28 mouse cellular contexts compared by ENCODE assay signal in the genomic region with DNA sequence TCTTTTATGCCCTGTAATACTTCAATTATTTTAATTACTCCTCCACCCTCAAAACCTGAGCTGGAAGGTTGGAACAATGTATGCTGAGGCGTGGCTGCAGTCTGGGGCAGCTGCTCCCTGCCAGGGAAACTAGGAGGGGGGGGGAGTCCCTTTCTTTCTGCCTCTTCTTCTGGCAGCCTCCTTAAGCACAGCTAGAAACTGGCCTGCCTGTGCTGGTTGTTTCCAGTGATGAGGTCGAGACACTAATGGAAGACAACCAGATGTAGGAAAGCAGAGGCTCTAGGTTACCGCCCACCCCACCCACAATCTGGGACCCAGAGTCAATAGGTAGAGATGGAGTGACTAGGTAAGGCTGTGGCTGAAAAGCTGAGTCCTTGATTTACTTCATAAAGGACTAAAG. TPM values are rescaled to one million over a fixed set of nuclear protein-coding genes. Genes with fewer than 3 reads are reported as not detected.
A peak's percentile ranks its signal among the peaks of the same experiment; 100 is the strongest.
DNase-seq lines count a peak whose midpoint lies in the region; ATAC-seq and TF ChIP-seq lines count a peak whose summit lies in the region.
"Had no signal": no experiment of that assay in that cellular context is flagged by ENCODE, and none has a peak within 500 bp of the region (broad histone marks: within the 10 kb centered on the region; RNA-seq: fewer than 3 reads in every experiment).

No protein-coding gene starts in this region.

- no peak for TF ChIP-seq EP300 in MEL (IDR thresholded peaks at IDR 0.05; ENCODE audit: low read depth in 1 of 2, low read length in 2 of 2)

- H3K4me2 ChIP-seq in kidney, embryonic 15.5 days, result no peak overlapping the region
- no peak overlapping the region for H3K4me2 ChIP-seq in stomach, embryonic 15.5 days
- no peak overlapping the region for H3K4me2 ChIP-seq in forebrain, embryonic 11.5 days (ENCODE audit: low read depth, low read length, severe bottlenecking)
- H3K4me2 ChIP-seq: forebrain, embryonic 12.5 days; hindbrain, embryonic 15.5 days; limb, embryonic 12.5 days; liver, embryonic 13.5 days; lung, embryonic 14.5 days; midbrain, embryonic 15.5 days; neural tube, embryonic 15.5 days had no signal

- H3K79me2 ChIP-seq in MEL (ENCODE audit: control insufficient read depth, insufficient read depth, low read length, poor library complexity), result no peaks in the 10 kb centered on the region

- TF ChIP-seq RAD21 in MEL (IDR thresholded peaks at IDR 0.05; ENCODE audit: low read depth, low read length), result no peak

- H3K9me3 ChIP-seq in kidney, embryonic 15.5 days (replicated peaks), result no peaks in the 10 kb centered on the region
- H3K9me3 ChIP-seq in MEL (replicated peaks; ENCODE audit: insufficient read depth, low read length), result no peaks in the 10 kb centered on the region
- H3K9me3 ChIP-seq in embryonic facial prominence, embryonic 10.5 days, result no peaks in the 10 kb centered on the region
- no peaks in the 10 kb centered on the region for H3K9me3 ChIP-seq in stomach, embryonic 15.5 days
- no peaks in the 10 kb centered on the region for H3K9me3 ChIP-seq in forebrain, embryonic 11.5 days (ENCODE audit: control insufficient read depth, low read length)
- H3K9me3 ChIP-seq: forebrain, embryonic 12.5 days; hindbrain, embryonic 15.5 days; limb, embryonic 12.5 days; liver, embryonic 13.5 days; midbrain, embryonic 15.5 days; neural tube, embryonic 15.5 days had no signal

- TF ChIP-seq CTCF in MEL (IDR thresholded peaks at IDR 0.05 in 2 of 3, conservative IDR thresholded peaks at IDR 0.05 in 1 of 3; ENCODE audit: control insufficient read depth in 1 of 3, insufficient read depth in 1 of 3, low read depth in 2 of 3, low read length in 3 of 3, poor library complexity in 1 of 3, severe bottlenecking in 1 of 3), result no peak

- H3K4me3 ChIP-seq in kidney, embryonic 15.5 days (replicated peaks), result no peak overlapping the region
- no peak overlapping the region for H3K4me3 ChIP-seq in MEL (ENCODE audit: control insufficient read depth in 1 of 2, insufficient read depth in 1 of 2, low read depth in 2 of 2, low read length in 2 of 2)
- H3K4me3 ChIP-seq in embryonic facial prominence, embryonic 10.5 days, result no peak overlapping the region
- no peak overlapping the region for H3K4me3 ChIP-seq in stomach, embryonic 15.5 days (replicated peaks)
- no peak overlapping the region for H3K4me3 ChIP-seq in forebrain, embryonic 11.5 days (ENCODE audit: low read depth, low read length)
- H3K4me3 ChIP-seq: forebrain, embryonic 12.5 days; hindbrain, embryonic 15.5 days; limb, embryonic 12.5 days; liver, embryonic 13.5 days; midbrain, embryonic 15.5 days; neural tube, embryonic 15.5 days had no signal

- DNase-seq in kidney, adult 9 months, result no peak
- DNase-seq in MEL (ENCODE audit: low read depth, low spot score), result no peak
- no peak for DNase-seq in embryonic facial prominence, embryonic 10.5 days (ENCODE audit: low spot score)
- no peak for DNase-seq in forebrain, embryonic 11.5 days (ENCODE audit: low spot score)
- DNase-seq in urinary bladder, adult 18-20 months (ENCODE audit: low spot score in 2 of 2), result no peak
- DNase-seq in gastrocnemius, postnatal 10 days, result no peak
- DNase-seq: cerebellum, adult 9-11 months; gastrocnemius, postnatal 14 days; heart, adult 18-20 months; heart, postnatal 4 days; kidney, adult 18-20 months; kidney, postnatal 4 days; layer of hippocampus, adult 9-11 months; liver, embryonic 13.5 days; lung, embryonic 14.5 days; lung, postnatal 36 days; right cerebral cortex, postnatal 25 days; thymus, postnatal 25 days had no signal

- WGBS in kidney, embryonic 15.5 days, result 42% methylated on average over 3 of the region's 3 CpGs
- 48% methylated on average over 3 of the region's 3 CpGs for WGBS in embryonic facial prominence, embryonic 10.5 days
- WGBS in stomach, embryonic 15.5 days, result 53% methylated on average over 3 of the region's 3 CpGs
- WGBS in forebrain, embryonic 11.5 days, result 25% methylated on average over 3 of the region's 3 CpGs

- peaks cover 25% of the 10 kb centered on the region for H3K4me1 ChIP-seq in kidney, embryonic 15.5 days
- peaks cover 17 to 39% of the 10 kb centered on the region in 2 experiments for H3K4me1 ChIP-seq in MEL (ENCODE audit: control insufficient read depth in 1 of 2, insufficient read depth in 2 of 2, low read length in 2 of 2)
- peaks cover 26% of the 10 kb centered on the region for H3K4me1 ChIP-seq in embryonic facial prominence, embryonic 10.5 days
- H3K4me1 ChIP-seq in stomach, embryonic 15.5 days, result no peaks in the 10 kb centered on the region
- no peaks in the 10 kb centered on the region; the same call in 1 of the 2 replicates for H3K4me1 ChIP-seq in forebrain, embryonic 11.5 days (replicated peaks; ENCODE audit: control insufficient read depth, insufficient read depth, low read length)

- no peak for ATAC-seq in kidney, embryonic 15.5 days (replicated peaks; ENCODE audit: low FRiP score)
- ATAC-seq in stomach, embryonic 15.5 days (ENCODE audit: insufficient read depth, low FRiP score, low read depth), result peak; percentile 12; the same call in 1 of the 2 replicates
- no peak for ATAC-seq in forebrain, embryonic 11.5 days (replicated peaks; ENCODE audit: low FRiP score)
- ATAC-seq: midbrain, embryonic 15.5 days; Patski had no signal

- no peak for TF ChIP-seq POLR2A in MEL (IDR thresholded peaks at IDR 0.05; ENCODE audit: control insufficient read depth in 1 of 2, insufficient read depth in 1 of 2, low read depth in 1 of 2, low read length in 2 of 2, poor library complexity in 1 of 2)

- H3K9ac ChIP-seq in kidney, embryonic 15.5 days, result no peak overlapping the region
- H3K9ac ChIP-seq in MEL (ENCODE audit: control insufficient read depth, low read depth, low read length, poor library complexity, severe bottlenecking), result no peak overlapping the region
- no peak overlapping the region for H3K9ac ChIP-seq in stomach, embryonic 15.5 days
- H3K9ac ChIP-seq in forebrain, embryonic 11.5 days (ENCODE audit: low read length), result no peak overlapping the region
- H3K9ac ChIP-seq: forebrain, embryonic 12.5 days; hindbrain, embryonic 15.5 days; limb, embryonic 12.5 days; liver, embryonic 13.5 days; lung, embryonic 14.5 days; midbrain, embryonic 15.5 days; neural tube, embryonic 15.5 days had no signal

- H3K27me3 ChIP-seq in kidney, embryonic 15.5 days, result peaks cover 24% of the 10 kb centered on the region; the same call in 1 of the 2 replicates
- H3K27me3 ChIP-seq in MEL (ENCODE audit: control insufficient read depth in 1 of 2, insufficient read depth in 2 of 2, low read length in 2 of 2), result no peaks in the 10 kb centered on the region
- H3K27me3 ChIP-seq in embryonic facial prominence, embryonic 10.5 days (replicated peaks; ENCODE audit: low read depth, poor library complexity, severe bottlenecking), result peaks cover 45% of the 10 kb centered on the region
- no peaks in the 10 kb centered on the region for H3K27me3 ChIP-seq in stomach, embryonic 15.5 days (replicated peaks)
- H3K27me3 ChIP-seq in forebrain, embryonic 11.5 days (ENCODE audit: control insufficient read depth, insufficient read depth, low read length), result peaks cover 8% of the 10 kb centered on the region
- H3K27me3 ChIP-seq: Patski had no signal

- H3K36me3 ChIP-seq in kidney, embryonic 15.5 days, result no peaks in the 10 kb centered on the region
- H3K36me3 ChIP-seq in MEL (ENCODE audit: control insufficient read depth in 1 of 2, insufficient read depth in 2 of 2, low read length in 2 of 2), result peaks cover 0 to 37% of the 10 kb centered on the region in 2 experiments; a peak in 2 of 4 replicates
- H3K36me3 ChIP-seq in embryonic facial prominence, embryonic 10.5 days (replicated peaks), result no peaks in the 10 kb centered on the region
- H3K36me3 ChIP-seq in stomach, embryonic 15.5 days, result no peaks in the 10 kb centered on the region
- H3K36me3 ChIP-seq in forebrain, embryonic 11.5 days (ENCODE audit: control insufficient read depth, insufficient read depth, low read length), result no peaks in the 10 kb centered on the region
- H3K36me3 ChIP-seq: forebrain, embryonic 12.5 days; hindbrain, embryonic 15.5 days; limb, embryonic 12.5 days; liver, embryonic 13.5 days; midbrain, embryonic 15.5 days; neural tube, embryonic 15.5 days had no signal

- H3K27ac ChIP-seq in kidney, embryonic 15.5 days, result 0 out of 2 replicates have a peak overlapping the region, but pooled peaks have one; percentile 9
- H3K27ac ChIP-seq in MEL (ENCODE audit: control insufficient read depth, low read depth, low read length), result no peak overlapping the region
- 0 out of 2 replicates have a peak overlapping the region, but pooled peaks have one; percentile 4 for H3K27ac ChIP-seq in embryonic facial prominence, embryonic 10.5 days (replicated peaks)
- peak overlapping the region; percentile 65 for H3K27ac ChIP-seq in stomach, embryonic 15.5 days
- H3K27ac ChIP-seq in forebrain, embryonic 11.5 days (ENCODE audit: low read depth, low read length), result no peak overlapping the region
- H3K27ac ChIP-seq: forebrain, embryonic 12.5 days; hindbrain, embryonic 15.5 days; limb, embryonic 12.5 days; liver, embryonic 13.5 days; midbrain, embryonic 15.5 days; neural tube, embryonic 15.5 days had no signal

RNA-seq across cellular contexts. Expression of gene Ankrd35, which starts 5.8 kb away (rescaled TPM):
- polyA plus RNA-seq in kidney, embryonic 15.5 days (2015; fragmentation: Nextera tagmentation; extraction: Ambion mirVana), result 0.86 and 1.1 TPM in 2 replicates
- total RNA-seq in MEL (2012; rRNA removed), result 0.46 and 0.62 TPM in 2 replicates
- polyA plus RNA-seq in MEL (2012; ENCODE audit: insufficient read depth in 1 of 2, insufficient read length in 2 of 2, low read depth in 1 of 2, low replicate concordance in 2 of 2, missing spikeins in 1 of 2), result under 1 TPM in 1 of 2 experiments, not detected in 1; 0.77 TPM
- 0.11 and 0.14 TPM in 2 replicates for polyA plus RNA-seq in embryonic facial prominence, embryonic 10.5 days (2016; fragmentation: Nextera tagmentation; extraction: Ambion mirVana)
- 2.8 and 3.8 TPM in 2 replicates for polyA plus RNA-seq in stomach, embryonic 15.5 days (2015; fragmentation: Nextera tagmentation; extraction: Ambion mirVana)
- polyA plus RNA-seq in forebrain, embryonic 11.5 days (2014; fragmentation: Nextera tagmentation; extraction: Ambion mirVana), result 0.27 and 0.37 TPM in 2 replicates
- total RNA-seq in gastrocnemius, postnatal 10 days (2021), result 1 to 10 TPM; 1.4 to 1.6 TPM
- total RNA-seq: megakaryocyte-erythroid progenitor cell, adult 5-6 weeks had no signal
- polyA plus RNA-seq: CD4-positive, CD25-positive, alpha-beta regulatory T cell, adult 4 months had no signal

RNA-seq across cellular contexts. Expression of gene Pias3, which starts 20.5 kb away (rescaled TPM):
- polyA plus RNA-seq in kidney, embryonic 15.5 days (2015; fragmentation: Nextera tagmentation; extraction: Ambion mirVana), result 61.9 and 73.0 TPM in 2 replicates
- 5.9 and 6.0 TPM in 2 replicates for total RNA-seq in MEL (2012; rRNA removed)
- polyA plus RNA-seq in MEL (2012; ENCODE audit: insufficient read depth in 1 of 2, insufficient read length in 2 of 2, low read depth in 1 of 2, low replicate concordance in 2 of 2, missing spikeins in 1 of 2), result 10 to 100 TPM in 1 of 2 experiments, not detected in 1; 26.8 TPM
- polyA plus RNA-seq in embryonic facial prominence, embryonic 10.5 days (2016; fragmentation: Nextera tagmentation; extraction: Ambion mirVana), result 45.2 and 53.4 TPM in 2 replicates
- 49.3 and 51.9 TPM in 2 replicates for polyA plus RNA-seq in stomach, embryonic 15.5 days (2015; fragmentation: Nextera tagmentation; extraction: Ambion mirVana)
- polyA plus RNA-seq in forebrain, embryonic 11.5 days (2014; fragmentation: Nextera tagmentation; extraction: Ambion mirVana), result 40.2 and 45.2 TPM in 2 replicates
- total RNA-seq in gastrocnemius, postnatal 10 days (2021), result 10 to 100 TPM; 18.0 to 29.1 TPM

RNA-seq across cellular contexts. Expression of gene Itga10, which starts 30.3 kb away (rescaled TPM):
- polyA plus RNA-seq in kidney, embryonic 15.5 days (2015; fragmentation: Nextera tagmentation; extraction: Ambion mirVana), result 0.83 and 2.2 TPM in 2 replicates
- 0.65 and 1.0 TPM in 2 replicates for total RNA-seq in MEL (2012; rRNA removed)
- polyA plus RNA-seq in MEL (2012; ENCODE audit: insufficient read depth in 1 of 2, insufficient read length in 2 of 2, low read depth in 1 of 2, low replicate concordance in 2 of 2, missing spikeins in 1 of 2), result 1 to 10 TPM in 1 of 2 experiments, not detected in 1; 2.9 TPM
- polyA plus RNA-seq in embryonic facial prominence, embryonic 10.5 days (2016; fragmentation: Nextera tagmentation; extraction: Ambion mirVana), result 0.39 and 0.55 TPM in 2 replicates
- 0.80 and 0.83 TPM in 2 replicates for polyA plus RNA-seq in stomach, embryonic 15.5 days (2015; fragmentation: Nextera tagmentation; extraction: Ambion mirVana)
- polyA plus RNA-seq in forebrain, embryonic 11.5 days (2014; fragmentation: Nextera tagmentation; extraction: Ambion mirVana), result 0.65 and 0.87 TPM in 2 replicates
- 1 to 10 TPM; 3.4 to 5.4 TPM for total RNA-seq in gastrocnemius, postnatal 10 days (2021)

RNA-seq across cellular contexts. Expression of gene Nudt17, which starts 32.7 kb away (rescaled TPM):
- 10.0 and 10.5 TPM in 2 replicates for polyA plus RNA-seq in kidney, embryonic 15.5 days (2015; fragmentation: Nextera tagmentation; extraction: Ambion mirVana)
- 2.4 and 2.7 TPM in 2 replicates for total RNA-seq in MEL (2012; rRNA removed)
- polyA plus RNA-seq in MEL (2012; ENCODE audit: insufficient read depth in 1 of 2, insufficient read length in 2 of 2, low read depth in 1 of 2, low replicate concordance in 2 of 2, missing spikeins in 1 of 2), result 1 to 10 TPM in 1 of 2 experiments, not detected in 1; 6.5 TPM
- 12.9 and 13.0 TPM in 2 replicates for polyA plus RNA-seq in embryonic facial prominence, embryonic 10.5 days (2016; fragmentation: Nextera tagmentation; extraction: Ambion mirVana)
- polyA plus RNA-seq in stomach, embryonic 15.5 days (2015; fragmentation: Nextera tagmentation; extraction: Ambion mirVana), result 6.2 and 7.3 TPM in 2 replicates
- 11.8 and 12.8 TPM in 2 replicates for polyA plus RNA-seq in forebrain, embryonic 11.5 days (2014; fragmentation: Nextera tagmentation; extraction: Ambion mirVana)
- 1 to 10 TPM in 1 of 2 experiments, under 1 TPM in 1; 0.92 to 1.5 TPM for total RNA-seq in gastrocnemius, postnatal 10 days (2021)
- total RNA-seq: megakaryocyte-erythroid progenitor cell, adult 5-6 weeks had no signal

RNA-seq across cellular contexts. Expression of gene Gm42957, which starts 40.4 kb away (rescaled TPM):
- 0.09 and 0.17 TPM in 2 replicates for polyA plus RNA-seq in kidney, embryonic 15.5 days (2015; fragmentation: Nextera tagmentation; extraction: Ambion mirVana)
- total RNA-seq in MEL (2012; rRNA removed), result 0.16 and 0.19 TPM in 2 replicates
- polyA plus RNA-seq in MEL (2012; ENCODE audit: insufficient read depth in 1 of 2, insufficient read length in 2 of 2, low read depth in 1 of 2, low replicate concordance in 2 of 2, missing spikeins in 1 of 2), result under 1 TPM in 1 of 2 experiments, not detected in 1; 0.06 TPM
- 0.09 TPM in 2 replicates for polyA plus RNA-seq in embryonic facial prominence, embryonic 10.5 days (2016; fragmentation: Nextera tagmentation; extraction: Ambion mirVana)
- 0.06 TPM in 1 of 2 replicates, not detected in the other for polyA plus RNA-seq in stomach, embryonic 15.5 days (2015; fragmentation: Nextera tagmentation; extraction: Ambion mirVana)
- 0.09 TPM in 1 of 2 replicates, not detected in the other for polyA plus RNA-seq in forebrain, embryonic 11.5 days (2014; fragmentation: Nextera tagmentation; extraction: Ambion mirVana)
- under 1 TPM; 0.35 to 0.50 TPM for total RNA-seq in gastrocnemius, postnatal 10 days (2021)
- polyA plus RNA-seq: forebrain, embryonic 12.5 days had no signal

Comparison
In these comparisons a context has a peak if more than half of its experiments do, and no peak if none do; other contexts are left out.
1. H3K27ac ChIP-seq: peak in kidney, embryonic 15.5 days (single experiment), embryonic facial prominence, embryonic 10.5 days (single experiment) and stomach, embryonic 15.5 days (single experiment); none in MEL (single experiment) and forebrain, embryonic 11.5 days (single experiment).